Mouse (Mus musculus) hindbrain, embryonic 12.5 days (tissue): Measurements from ENCODE around the gene Ntrk2. TPM values are rescaled to one million over a fixed set of nuclear protein-coding genes. Genes with fewer than 3 reads are reported as not detected.

ENCODE experiments used
- ATAC-seq: fragments of 200-750 bp; cut with Nextera tagmentation; 2 replicates; pipeline ENCODE4 v1.8.0; 2017; ENCODE audit warnings: moderate TSS enrichment; ENCODE audit not compliant: low FRiP score
- H3K27ac ChIP-seq: fragments of 300-500 bp; sonication (generic); 2 replicates; pipeline ENCODE4 v1.5.1; 2016; ENCODE audit warnings: mild to moderate bottlenecking
- H3K27me3 ChIP-seq: fragments of 300-500 bp; sonication (generic); 2 replicates; pipeline ENCODE4 v1.6.1; 2016; ENCODE audit warnings: mild to moderate bottlenecking
- H3K36me3 ChIP-seq: fragments of 300-500 bp; sonication (generic); 2 replicates; pipeline ENCODE4 v1.6.1; 2016; ENCODE audit warnings: mild to moderate bottlenecking
- H3K4me1 ChIP-seq: fragments of 300-500 bp; sonication (generic); 2 replicates; pipeline ENCODE4 v1.6.1; 2016
- H3K4me2 ChIP-seq: fragments of 300-500 bp; sonication (generic); replicated peaks from 2 replicates; pipeline ENCODE4 v1.6.1; 2016; ENCODE audit warnings: mild to moderate bottlenecking
- H3K4me3 ChIP-seq: fragments of 300-500 bp; sonication (generic); 2 replicates; pipeline ENCODE4 v1.5.1; 2016; ENCODE audit warnings: mild to moderate bottlenecking
- H3K9ac ChIP-seq: fragments of 300-500 bp; sonication (generic); 2 replicates; pipeline ENCODE4 v1.6.1; 2016; ENCODE audit warnings: mild to moderate bottlenecking, moderate library complexity
- H3K9me3 ChIP-seq: fragments of 300-500 bp; sonication (generic); replicated peaks from 2 replicates; pipeline ENCODE4 v1.6.1; 2016; ENCODE audit warnings: mild to moderate bottlenecking
- WGBS: fragments of 180-500 bp; shearing (Covaris S2); methylation state at CpG from one replicate; pipeline ENCODE4 v1.1.7; 2016; 5-methylcytosine and 5-hydroxymethylcytosine counted together
- polyA plus RNA-seq: library from polyadenylated mRNA; unstranded; fragments of >200 nt; fragmentation: Nextera tagmentation; extraction: Ambion mirVana; gene quantifications from 2 replicates; pipeline ENCODE4 v1.2.1, GENCODE M21; 2016

Gene Ntrk2
- polyA plus RNA-seq, 1 experiment from 2014 or later: 71.2 TPM

DNA sequence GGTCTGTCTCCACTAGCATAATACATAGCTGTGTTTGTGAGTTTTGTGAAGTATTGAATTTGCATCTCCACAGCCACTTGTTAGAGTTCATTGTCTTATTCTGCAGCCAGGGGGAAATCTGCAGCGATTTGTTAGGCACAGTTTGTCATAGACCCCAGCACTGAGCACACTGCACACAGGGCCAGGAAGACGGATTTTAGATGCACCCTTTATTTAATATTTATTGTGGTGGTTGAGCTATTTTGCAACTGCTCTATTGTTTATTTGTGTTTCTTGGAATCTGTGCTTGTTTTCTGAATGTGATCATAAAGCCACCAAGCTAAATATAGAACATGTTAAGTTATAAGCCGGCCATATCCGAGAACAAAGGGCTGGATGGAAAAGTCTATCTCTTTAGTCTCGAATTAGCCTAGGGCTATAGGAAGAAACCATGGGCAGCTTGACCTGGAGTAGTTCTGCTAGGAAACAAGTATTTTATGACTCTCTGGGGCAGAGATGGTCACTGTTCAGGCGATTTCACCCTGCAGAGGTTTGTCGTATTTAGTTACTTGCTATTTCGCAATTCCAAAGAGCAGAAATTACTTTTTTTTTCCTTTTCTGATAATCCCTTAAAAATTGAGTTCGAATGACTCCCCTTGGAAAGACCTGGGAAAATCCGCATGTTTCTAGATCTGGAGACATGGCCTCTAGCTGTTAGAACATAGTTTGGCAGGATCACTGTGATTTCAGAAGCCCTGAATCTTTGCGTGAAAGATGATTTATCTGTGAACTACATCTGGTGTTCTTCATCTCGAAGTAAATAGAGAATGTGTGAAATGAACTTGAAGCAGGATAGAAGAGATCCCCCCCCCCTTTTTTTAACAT is 196.8 kb downstream of the Ntrk2 start:
- 76% methylated on average over 12 of the region's 12 CpGs for WGBS
- H3K4me3 ChIP-seq: no peak overlapping the region
- no peaks in the 10 kb centered on the region for H3K27me3 ChIP-seq
- peaks cover 25% of the 10 kb centered on the region for H3K4me1 ChIP-seq
- H3K27ac ChIP-seq: no peak overlapping the region
- H3K9me3 ChIP-seq: no peaks in the 10 kb centered on the region
- no peak overlapping the region for H3K4me2 ChIP-seq
- no peak overlapping the region for H3K9ac ChIP-seq
- H3K36me3 ChIP-seq: no peaks in the 10 kb centered on the region
- no peak for ATAC-seq

DNA sequence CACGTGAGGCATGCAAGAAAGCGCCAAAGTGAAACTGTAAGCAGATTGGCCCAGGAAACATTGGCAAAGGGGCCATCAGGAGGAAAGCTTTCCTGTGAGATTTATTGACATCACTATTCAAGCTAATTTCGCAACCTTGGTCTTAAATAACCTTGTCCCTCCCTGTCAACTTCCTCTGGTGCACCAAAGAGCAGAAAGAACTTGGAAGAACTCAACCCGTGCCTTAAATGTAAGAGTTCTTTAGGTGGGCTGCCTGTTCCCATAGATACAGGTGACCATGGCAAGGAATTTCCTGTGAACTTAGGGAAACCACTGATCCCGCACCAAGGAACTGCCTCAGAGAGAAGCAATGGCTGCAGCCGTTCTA is 197.4 kb downstream of the Ntrk2 start:
- H3K27ac ChIP-seq: no peak overlapping the region
- no peak overlapping the region for H3K4me3 ChIP-seq
- H3K27me3 ChIP-seq: no peaks in the 10 kb centered on the region
- no peak overlapping the region for H3K9ac ChIP-seq
- ATAC-seq: no peak
- H3K4me2 ChIP-seq: no peak overlapping the region
- H3K36me3 ChIP-seq: no peaks in the 10 kb centered on the region
- peaks cover 25% of the 10 kb centered on the region for H3K4me1 ChIP-seq
- no peaks in the 10 kb centered on the region for H3K9me3 ChIP-seq
- 62% methylated on average over 6 of the region's 6 CpGs for WGBS

DNA sequence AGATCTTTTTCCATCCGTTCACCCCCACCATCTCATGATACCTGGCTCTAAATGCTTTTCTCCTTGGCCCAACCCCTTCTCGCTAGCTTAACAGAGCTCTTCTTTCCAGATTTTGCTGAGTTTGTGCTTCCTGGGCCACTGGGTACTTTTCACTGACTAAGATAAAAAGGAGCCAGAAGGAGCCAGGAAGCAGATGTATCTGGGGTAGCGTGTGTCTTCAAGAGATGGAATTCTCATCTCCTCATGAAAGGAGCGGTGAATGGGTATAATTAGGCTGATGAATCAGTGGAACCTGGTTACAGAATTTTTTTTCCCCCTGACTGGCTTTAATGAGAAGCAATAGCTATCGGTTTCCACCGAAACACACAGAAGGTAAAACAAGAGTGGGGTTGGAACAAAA is 198.2 kb downstream of the Ntrk2 start:
- Histone ChIP-seq H3K36me3 (no peaks in the 10 kb centered on the region), H3K4me2 (no peak overlapping the region), H3K4me1 (peaks cover 17% of the 10 kb centered on the region), H3K27ac (no peak overlapping the region), H3K27me3 (no peaks in the 10 kb centered on the region), H3K9ac (no peak overlapping the region), H3K9me3 (no peaks in the 10 kb centered on the region), H3K4me3 (no peak overlapping the region)
- no peak for ATAC-seq
- 55% methylated on average over 6 of the region's 6 CpGs for WGBS

GRCm38 (mm10) chr13:59009855-59010254 is 203.5 kb downstream of the Ntrk2 start:
- WGBS: 87% methylated on average over 5 of the region's 5 CpGs
- Histone ChIP-seq H3K4me3 (no peak overlapping the region), H3K27me3 (no peaks in the 10 kb centered on the region), H3K9me3 (no peaks in the 10 kb centered on the region), H3K36me3 (no peaks in the 10 kb centered on the region), H3K4me1 (peaks cover 28% of the 10 kb centered on the region), H3K4me2 (no peak overlapping the region), H3K27ac (peak overlapping the region; percentile 88; the same call in 1 of the 2 replicates), H3K9ac (no peak overlapping the region)
- no peak for ATAC-seq

DNA sequence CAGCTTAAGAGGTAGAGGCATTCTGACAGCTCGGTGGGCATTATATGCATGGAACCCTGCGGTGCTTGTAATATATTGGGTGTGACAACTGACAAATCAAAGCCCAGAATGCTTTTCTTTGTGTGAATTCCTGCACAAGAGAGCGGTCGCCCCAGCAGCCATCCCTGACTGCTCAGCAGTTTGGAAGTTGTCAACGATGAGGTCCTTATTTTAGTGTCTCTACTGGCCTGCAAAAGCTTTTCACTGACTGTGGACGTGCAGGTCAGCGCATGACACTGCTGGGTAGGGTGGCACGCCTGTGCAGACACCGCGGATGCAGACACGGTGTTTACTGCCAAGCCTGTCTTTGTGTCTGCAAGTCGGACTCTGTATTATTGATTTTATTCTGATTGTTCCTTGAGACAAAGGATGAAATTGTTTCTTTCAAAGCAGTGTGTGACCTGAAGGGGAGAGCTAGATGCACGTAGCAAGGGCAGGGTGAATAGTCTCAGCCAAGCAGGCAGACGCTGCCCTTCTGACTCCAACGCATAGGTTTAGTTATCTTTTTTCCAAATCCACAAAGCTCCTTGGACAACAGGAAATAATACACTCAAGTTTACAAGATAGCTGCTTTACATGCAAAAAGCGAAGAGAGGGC is 204.6 kb downstream of the Ntrk2 start:
- WGBS: 12% methylated on average over 16 of the region's 16 CpGs
- Histone ChIP-seq H3K9me3 (no peaks in the 10 kb centered on the region), H3K27ac (peak overlapping the region; percentile 88), H3K36me3 (no peaks in the 10 kb centered on the region), H3K9ac (peak overlapping the region; percentile 20), H3K4me3 (peak overlapping the region; percentile 22), H3K4me1 (peaks cover 26% of the 10 kb centered on the region), H3K27me3 (no peaks in the 10 kb centered on the region), H3K4me2 (peak overlapping the region; percentile 58)
- ATAC-seq: peak; percentile 87

DNA sequence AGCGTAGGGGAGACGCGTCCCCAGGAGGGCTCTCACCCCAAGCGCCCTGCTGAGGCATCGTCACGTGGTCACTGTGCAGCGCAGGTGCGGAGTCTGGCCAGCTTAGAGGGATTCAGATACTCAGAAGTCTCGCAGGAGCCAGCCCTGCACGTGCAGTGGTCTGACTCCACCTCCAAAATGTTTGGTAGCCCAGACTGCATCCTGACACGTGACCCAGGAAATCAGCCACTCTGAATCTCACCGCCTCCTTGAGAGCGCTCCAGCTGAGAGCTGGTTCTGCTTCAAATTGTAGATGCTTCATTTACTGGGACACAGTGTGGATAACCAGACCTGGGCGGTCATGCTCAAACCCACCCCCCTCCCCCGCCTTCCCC is 205.1 kb downstream of the Ntrk2 start:
- Histone ChIP-seq H3K4me2 (peak overlapping the region; percentile 58), H3K9ac (peak overlapping the region; percentile 20), H3K4me1 (peaks cover 26% of the 10 kb centered on the region), H3K4me3 (peak overlapping the region; percentile 22), H3K27me3 (no peaks in the 10 kb centered on the region), H3K36me3 (no peaks in the 10 kb centered on the region), H3K27ac (peak overlapping the region; percentile 88), H3K9me3 (no peaks in the 10 kb centered on the region)
- peak; percentile 96 for ATAC-seq
- under 1% methylated on average over 15 of the region's 15 CpGs for WGBS

GRCm38 (mm10) chr13:59015360-59015759 is 209.0 kb downstream of the Ntrk2 start:
- H3K9ac ChIP-seq: no peak overlapping the region
- H3K27ac ChIP-seq: no peak overlapping the region
- H3K4me3 ChIP-seq: no peak overlapping the region
- no peaks in the 10 kb centered on the region for H3K9me3 ChIP-seq
- no peak for ATAC-seq
- H3K36me3 ChIP-seq: no peaks in the 10 kb centered on the region
- H3K4me2 ChIP-seq: no peak overlapping the region
- no peaks in the 10 kb centered on the region for H3K27me3 ChIP-seq
- WGBS: 71% methylated on average over 1 of the region's 1 CpGs
- H3K4me1 ChIP-seq: peaks cover 24% of the 10 kb centered on the region

GRCm38 (mm10) chr13:59017121-59017520 is 210.8 kb downstream of the Ntrk2 start:
- no peaks in the 10 kb centered on the region for H3K36me3 ChIP-seq
- no peak overlapping the region for H3K4me2 ChIP-seq
- H3K9me3 ChIP-seq: no peaks in the 10 kb centered on the region
- peaks cover 6% of the 10 kb centered on the region for H3K4me1 ChIP-seq
- no peak overlapping the region for H3K4me3 ChIP-seq
- no peak for ATAC-seq
- no peak overlapping the region for H3K27ac ChIP-seq
- 60% methylated on average over 5 of the region's 5 CpGs for WGBS
- no peaks in the 10 kb centered on the region for H3K27me3 ChIP-seq
- H3K9ac ChIP-seq: no peak overlapping the region

GRCm38 (mm10) chr13:59022251-59023042 is 216.1 kb downstream of the Ntrk2 start:
- ATAC-seq: no peak
- H3K27me3 ChIP-seq: no peaks in the 10 kb centered on the region
- no peak overlapping the region for H3K27ac ChIP-seq
- H3K4me3 ChIP-seq: no peak overlapping the region
- H3K9ac ChIP-seq: no peak overlapping the region
- H3K9me3 ChIP-seq: peaks cover 8% of the 10 kb centered on the region; the same call in 1 of the 2 replicates
- no peaks in the 10 kb centered on the region for H3K4me1 ChIP-seq
- H3K4me2 ChIP-seq: no peak overlapping the region
- WGBS: 87% methylated on average over 22 of the region's 22 CpGs
- H3K36me3 ChIP-seq: no peaks in the 10 kb centered on the region

GRCm38 (mm10) chr13:59025653-59026052 is 219.3 kb downstream of the Ntrk2 start:
- H3K4me3 ChIP-seq: no peak overlapping the region
- no peaks in the 10 kb centered on the region for H3K36me3 ChIP-seq
- peaks cover 4% of the 10 kb centered on the region; the same call in 1 of the 2 replicates for H3K4me1 ChIP-seq
- ATAC-seq: no peak
- H3K27ac ChIP-seq: no peak overlapping the region
- peaks cover 8% of the 10 kb centered on the region; the same call in 1 of the 2 replicates for H3K9me3 ChIP-seq
- WGBS: 84% methylated on average over 8 of the region's 8 CpGs
- no peaks in the 10 kb centered on the region for H3K27me3 ChIP-seq
- H3K9ac ChIP-seq: no peak overlapping the region
- no peak overlapping the region for H3K4me2 ChIP-seq

GRCm38 (mm10) chr13:59027436-59027835 is 221.1 kb downstream of the Ntrk2 start:
- ATAC-seq: no peak
- no peaks in the 10 kb centered on the region for H3K36me3 ChIP-seq
- H3K4me1 ChIP-seq: peaks cover 4% of the 10 kb centered on the region; the same call in 1 of the 2 replicates
- no peak overlapping the region for H3K9ac ChIP-seq
- H3K27ac ChIP-seq: no peak overlapping the region
- H3K27me3 ChIP-seq: no peaks in the 10 kb centered on the region
- H3K4me2 ChIP-seq: no peak overlapping the region
- no peak overlapping the region for H3K4me3 ChIP-seq
- WGBS: 88% methylated on average over 9 of the region's 9 CpGs
- H3K9me3 ChIP-seq: peaks cover 8% of the 10 kb centered on the region; the same call in 1 of the 2 replicates

DNA sequence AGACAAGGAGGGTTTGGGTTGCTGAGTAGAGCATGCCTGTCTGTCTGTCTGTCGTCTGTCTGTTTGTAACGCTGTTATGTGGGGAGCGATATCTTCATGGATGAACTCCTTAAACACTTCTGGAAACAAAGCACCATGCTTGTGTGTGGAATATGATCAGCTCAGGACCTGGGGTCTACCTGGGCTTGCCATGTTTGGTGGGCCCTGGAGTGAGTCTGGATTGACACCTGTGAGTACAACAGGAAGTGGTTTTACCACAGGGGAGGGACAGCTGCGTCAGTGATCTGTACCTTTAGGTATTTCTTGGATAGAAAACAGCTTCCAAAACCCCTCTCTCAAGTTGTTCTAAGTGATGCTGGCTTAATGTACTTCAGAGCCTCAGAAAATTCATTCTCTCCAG is 222.2 kb downstream of the Ntrk2 start:
- no peaks in the 10 kb centered on the region for H3K27me3 ChIP-seq
- H3K9ac ChIP-seq: no peak overlapping the region
- H3K4me1 ChIP-seq: peaks cover 4% of the 10 kb centered on the region; the same call in 1 of the 2 replicates
- ATAC-seq: no peak
- no peak overlapping the region for H3K4me3 ChIP-seq
- no peak overlapping the region for H3K27ac ChIP-seq
- no peaks in the 10 kb centered on the region for H3K36me3 ChIP-seq
- no peak overlapping the region for H3K4me2 ChIP-seq
- H3K9me3 ChIP-seq: peaks cover 2% of the 10 kb centered on the region; the same call in 1 of the 2 replicates
- WGBS: 94% methylated on average over 4 of the region's 4 CpGs
